Comparison of ENCODE assay signal across 9 mouse cellular contexts in the genomic region with DNA sequence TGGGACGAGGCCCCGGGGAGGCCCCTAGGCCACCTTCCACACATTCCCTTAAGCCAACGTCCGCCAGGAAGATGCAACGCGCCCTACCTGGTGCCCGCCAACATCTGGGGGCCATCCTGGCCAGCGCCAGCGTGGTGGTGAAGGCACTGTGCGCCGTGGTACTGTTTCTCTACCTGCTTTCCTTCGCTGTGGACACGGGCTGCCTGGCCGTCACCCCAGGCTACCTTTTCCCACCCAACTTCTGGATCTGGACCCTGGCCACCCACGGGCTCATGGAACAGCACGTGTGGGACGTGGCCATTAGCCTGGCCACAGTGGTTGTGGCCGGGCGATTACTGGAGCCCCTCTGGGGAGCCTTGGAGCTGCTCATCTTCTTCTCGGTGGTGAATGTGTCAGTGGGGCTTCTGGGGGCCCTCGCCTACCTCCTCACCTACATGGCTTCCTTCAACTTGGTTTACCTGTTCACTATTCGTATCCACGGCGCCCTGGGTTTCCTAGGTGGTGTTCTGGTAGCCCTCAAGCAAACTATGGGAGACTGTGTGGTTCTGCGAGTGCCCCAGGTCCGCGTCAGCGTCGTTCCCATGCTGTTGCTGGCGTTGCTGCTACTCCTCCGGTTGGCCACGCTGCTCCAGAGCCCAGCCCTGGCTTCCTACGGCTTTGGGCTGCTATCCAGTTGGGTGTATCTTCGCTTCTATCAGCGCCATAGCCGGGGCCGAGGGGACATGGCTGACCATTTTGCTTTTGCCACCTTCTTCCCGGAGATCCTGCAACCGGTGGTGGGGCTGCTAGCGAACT. TPM values are rescaled to one million over a fixed set of nuclear protein-coding genes. Genes with fewer than 3 reads are reported as not detected.
DNase-seq lines count a peak whose midpoint lies in the region; ATAC-seq and TF ChIP-seq lines count a peak whose summit lies in the region.
"Had no signal": no experiment of that assay in that cellular context is flagged by ENCODE, and none has a peak within 500 bp of the region (broad histone marks: within the 10 kb centered on the region; RNA-seq: fewer than 3 reads in every experiment).

No protein-coding gene starts in this region.

- peak overlapping the region; percentile 87 for H3K27ac ChIP-seq in embryonic facial prominence, embryonic 14.5 days (replicated peaks; ENCODE audit: low read depth, low read length)
- peak overlapping the region; percentile 83 for H3K27ac ChIP-seq in hindbrain, embryonic 15.5 days (replicated peaks)
- H3K27ac ChIP-seq in lung, embryonic 16.5 days (ENCODE audit: low read length): peak overlapping the region; percentile 74
- peak overlapping the region; percentile 77 for H3K27ac ChIP-seq in stomach, embryonic 14.5 days (ENCODE audit: low read length)

- H3K4me2 ChIP-seq in embryonic facial prominence, embryonic 14.5 days (ENCODE audit: low read depth, low read length): peak overlapping the region; percentile 98
- peak overlapping the region; percentile 99 for H3K4me2 ChIP-seq in hindbrain, embryonic 15.5 days
- H3K4me2 ChIP-seq in lung, embryonic 16.5 days (ENCODE audit: low read depth, low read length): peak overlapping the region; percentile 95
- peak overlapping the region; percentile 91 for H3K4me2 ChIP-seq in stomach, embryonic 14.5 days (replicated peaks; ENCODE audit: low read depth, low read length)

- under 1% methylated on average over 33 of the region's 40 CpGs for WGBS in embryonic facial prominence, embryonic 14.5 days
- WGBS in hindbrain, embryonic 15.5 days: 1% methylated on average over 40 of the region's 40 CpGs
- WGBS in lung, embryonic 16.5 days: under 1% methylated on average over 40 of the region's 40 CpGs
- WGBS in stomach, embryonic 14.5 days: under 1% methylated on average over 40 of the region's 40 CpGs

- peak overlapping the region; percentile 94 for H3K9ac ChIP-seq in embryonic facial prominence, embryonic 14.5 days (ENCODE audit: low read depth, low read length)
- H3K9ac ChIP-seq in hindbrain, embryonic 15.5 days: peak overlapping the region; percentile 84
- peak overlapping the region; percentile 90 for H3K9ac ChIP-seq in lung, embryonic 16.5 days (ENCODE audit: low read length)
- H3K9ac ChIP-seq in stomach, embryonic 14.5 days (replicated peaks; ENCODE audit: low read depth, low read length): peak overlapping the region; percentile 85

- ATAC-seq in embryonic facial prominence, embryonic 14.5 days (ENCODE audit: low read depth): no peak
- peak; percentile 2; the same call in 1 of the 2 replicates for ATAC-seq in hindbrain, embryonic 15.5 days (ENCODE audit: low FRiP score, low read depth)
- peak; percentile 1 for ATAC-seq in lung, embryonic 16.5 days (ENCODE audit: low read depth)
- ATAC-seq in stomach, embryonic 14.5 days (ENCODE audit: insufficient number of reproducible peaks, insufficient read depth, low FRiP score, low read depth): no peak

- no peaks in the 10 kb centered on the region for H3K9me3 ChIP-seq in E14TG2a.4 (ENCODE audit: low read length)
- no peaks in the 10 kb centered on the region for H3K9me3 ChIP-seq in embryonic facial prominence, embryonic 14.5 days (ENCODE audit: control insufficient read depth, low read length)
- no peaks in the 10 kb centered on the region for H3K9me3 ChIP-seq in hindbrain, embryonic 15.5 days
- no peaks in the 10 kb centered on the region for H3K9me3 ChIP-seq in lung, embryonic 16.5 days (ENCODE audit: control insufficient read depth, low read length)
- no peaks in the 10 kb centered on the region for H3K9me3 ChIP-seq in stomach, embryonic 14.5 days (ENCODE audit: control insufficient read depth, low read depth, low read length)

- no peak for TF ChIP-seq CTCF in E14TG2a.4 (conservative IDR thresholded peaks at IDR 0.05; ENCODE audit: low read length)

- H3K4me1 ChIP-seq in E14TG2a.4 (replicated peaks; ENCODE audit: low read depth, low read length): peaks cover 49% of the 10 kb centered on the region
- peaks cover 23% of the 10 kb centered on the region for H3K4me1 ChIP-seq in embryonic facial prominence, embryonic 14.5 days (ENCODE audit: control insufficient read depth, insufficient read depth, low read length)
- H3K4me1 ChIP-seq in hindbrain, embryonic 15.5 days (replicated peaks): peaks cover 40% of the 10 kb centered on the region
- H3K4me1 ChIP-seq in lung, embryonic 16.5 days (replicated peaks; ENCODE audit: control insufficient read depth, insufficient read depth, low read length): peaks cover 21% of the 10 kb centered on the region
- peaks cover 19% of the 10 kb centered on the region for H3K4me1 ChIP-seq in stomach, embryonic 14.5 days (ENCODE audit: control insufficient read depth, insufficient read depth, low read length)

- H3K4me3 ChIP-seq in E14TG2a.4 (replicated peaks; ENCODE audit: low read length): peak overlapping the region; percentile 93
- peak overlapping the region; percentile 91 for H3K4me3 ChIP-seq in embryonic facial prominence, embryonic 14.5 days (ENCODE audit: low read depth, low read length)
- H3K4me3 ChIP-seq in hindbrain, embryonic 15.5 days: peak overlapping the region; percentile 80
- H3K4me3 ChIP-seq in lung, embryonic 16.5 days (ENCODE audit: low read length): peak overlapping the region; percentile 86
- H3K4me3 ChIP-seq in stomach, embryonic 14.5 days (ENCODE audit: low read depth, low read length): peak overlapping the region; percentile 83

- no peaks in the 10 kb centered on the region for H3K27me3 ChIP-seq in E14TG2a.4 (ENCODE audit: insufficient read depth, low read length)
- H3K27me3 ChIP-seq in embryonic facial prominence, embryonic 14.5 days (replicated peaks; ENCODE audit: control insufficient read depth, insufficient read depth, low read length): no peaks in the 10 kb centered on the region
- H3K27me3 ChIP-seq in hindbrain, embryonic 15.5 days: no peaks in the 10 kb centered on the region
- no peaks in the 10 kb centered on the region for H3K27me3 ChIP-seq in lung, embryonic 16.5 days (ENCODE audit: control insufficient read depth, insufficient read depth, low read depth, low read length)
- H3K27me3 ChIP-seq in stomach, embryonic 14.5 days (ENCODE audit: control insufficient read depth, insufficient read depth, low read length): no peaks in the 10 kb centered on the region

- peak; percentile 49 for DNase-seq in gastrocnemius, postnatal 10 days
- DNase-seq in gastrocnemius, adult 18-20 months (ENCODE audit: low spot score): no peak
- no peak for DNase-seq in embryonic facial prominence, embryonic 14.5 days (ENCODE audit: low spot score)
- DNase-seq in frontal cortex, adult 2 months (ENCODE audit: extremely low spot score in 1 of 2, low spot score in 1 of 2): no peak

- H3K36me3 ChIP-seq in E14TG2a.4 (ENCODE audit: insufficient read depth, low read length): peaks cover 47% of the 10 kb centered on the region
- peaks cover 24% of the 10 kb centered on the region for H3K36me3 ChIP-seq in embryonic facial prominence, embryonic 14.5 days (ENCODE audit: control insufficient read depth, insufficient read depth, low read length)
- peaks cover 23% of the 10 kb centered on the region for H3K36me3 ChIP-seq in hindbrain, embryonic 15.5 days
- H3K36me3 ChIP-seq in lung, embryonic 16.5 days (ENCODE audit: control insufficient read depth, insufficient read depth, low read length): peaks cover 19% of the 10 kb centered on the region
- H3K36me3 ChIP-seq in stomach, embryonic 14.5 days (ENCODE audit: control insufficient read depth, insufficient read depth, low read length): peaks cover 21% of the 10 kb centered on the region

RNA-seq across cellular contexts. Expression of a gene that starts 0.9 kb away (rescaled TPM):
- total RNA-seq in gastrocnemius, postnatal 10 days (2021): 10 to 100 TPM; 20.2 to 22.7 TPM
- 10 to 100 TPM; 16.3 to 17.1 TPM for total RNA-seq in gastrocnemius, adult 18-20 months (2021)
- polyA plus RNA-seq in embryonic facial prominence, embryonic 14.5 days (2014; fragmentation: Nextera tagmentation; extraction: Ambion mirVana): 53.1 and 56.1 TPM in 2 replicates
- polyA plus RNA-seq in hindbrain, embryonic 15.5 days (2015; fragmentation: Nextera tagmentation; extraction: Ambion mirVana): 48.1 and 48.5 TPM in 2 replicates
- 39.0 and 39.4 TPM in 2 replicates for polyA plus RNA-seq in lung, embryonic 16.5 days (2015; fragmentation: Nextera tagmentation; extraction: Ambion mirVana)
- polyA plus RNA-seq in stomach, embryonic 14.5 days (2014; fragmentation: Nextera tagmentation; extraction: Ambion mirVana): 45.9 and 46.6 TPM in 2 replicates
- polyA plus RNA-seq in frontal cortex, adult 2 months (2012; rRNA removed): 29.7 and 32.1 TPM in 2 replicates

RNA-seq across cellular contexts. Expression of a gene that starts 7.4 kb away (rescaled TPM):
- 1 to 10 TPM; 3.5 to 4.0 TPM for total RNA-seq in gastrocnemius, postnatal 10 days (2021)
- 1 to 10 TPM; 3.0 to 4.1 TPM for total RNA-seq in gastrocnemius, adult 18-20 months (2021)
- 24.7 and 27.0 TPM in 2 replicates for polyA plus RNA-seq in embryonic facial prominence, embryonic 14.5 days (2014; fragmentation: Nextera tagmentation; extraction: Ambion mirVana)
- 45.3 and 47.3 TPM in 2 replicates for polyA plus RNA-seq in hindbrain, embryonic 15.5 days (2015; fragmentation: Nextera tagmentation; extraction: Ambion mirVana)
- 27.6 and 32.9 TPM in 2 replicates for polyA plus RNA-seq in lung, embryonic 16.5 days (2015; fragmentation: Nextera tagmentation; extraction: Ambion mirVana)
- 23.8 and 29.2 TPM in 2 replicates for polyA plus RNA-seq in stomach, embryonic 14.5 days (2014; fragmentation: Nextera tagmentation; extraction: Ambion mirVana)
- polyA plus RNA-seq in frontal cortex, adult 2 months (2012; rRNA removed): 27.0 and 27.2 TPM in 2 replicates

RNA-seq across cellular contexts. Expression of a gene that starts 7.4 kb away (rescaled TPM):
- total RNA-seq in gastrocnemius, postnatal 10 days (2021): 1 to 10 TPM; 7.3 to 8.0 TPM
- 10 to 100 TPM; 10.7 to 13.7 TPM for total RNA-seq in gastrocnemius, adult 18-20 months (2021)
- 35.0 and 35.4 TPM in 2 replicates for polyA plus RNA-seq in embryonic facial prominence, embryonic 14.5 days (2014; fragmentation: Nextera tagmentation; extraction: Ambion mirVana)
- polyA plus RNA-seq in hindbrain, embryonic 15.5 days (2015; fragmentation: Nextera tagmentation; extraction: Ambion mirVana): 69.2 and 70.2 TPM in 2 replicates
- polyA plus RNA-seq in lung, embryonic 16.5 days (2015; fragmentation: Nextera tagmentation; extraction: Ambion mirVana): 41.9 and 43.7 TPM in 2 replicates
- 44.7 and 46.0 TPM in 2 replicates for polyA plus RNA-seq in stomach, embryonic 14.5 days (2014; fragmentation: Nextera tagmentation; extraction: Ambion mirVana)
- polyA plus RNA-seq in frontal cortex, adult 2 months (2012; rRNA removed): 65.1 and 65.7 TPM in 2 replicates

RNA-seq across cellular contexts. Expression of a gene that starts 12.5 kb away (rescaled TPM):
- total RNA-seq in gastrocnemius, postnatal 10 days (2021): under 1 TPM in 1 of 2 experiments, not detected in 1; 0.18 TPM
- total RNA-seq in gastrocnemius, adult 18-20 months (2021): under 1 TPM; 0.40 to 0.68 TPM
- polyA plus RNA-seq in embryonic facial prominence, embryonic 14.5 days (2014; fragmentation: Nextera tagmentation; extraction: Ambion mirVana): 2.8 and 8.2 TPM in 2 replicates
- 3.4 and 4.3 TPM in 2 replicates for polyA plus RNA-seq in hindbrain, embryonic 15.5 days (2015; fragmentation: Nextera tagmentation; extraction: Ambion mirVana)
- polyA plus RNA-seq in lung, embryonic 16.5 days (2015; fragmentation: Nextera tagmentation; extraction: Ambion mirVana): 16.7 and 19.7 TPM in 2 replicates
- 0.52 and 0.74 TPM in 2 replicates for polyA plus RNA-seq in stomach, embryonic 14.5 days (2014; fragmentation: Nextera tagmentation; extraction: Ambion mirVana)
- 6.1 and 7.8 TPM in 2 replicates for polyA plus RNA-seq in frontal cortex, adult 2 months (2012; rRNA removed)
- total RNA-seq: neutrophil, adult 5-6 weeks had no signal

RNA-seq across cellular contexts. Expression of a gene that starts 16.8 kb away (rescaled TPM):
- 10 to 100 TPM; 15.1 to 23.4 TPM for total RNA-seq in gastrocnemius, postnatal 10 days (2021)
- total RNA-seq in gastrocnemius, adult 18-20 months (2021): 10 to 100 TPM; 11.9 to 13.6 TPM
- 66.5 and 66.8 TPM in 2 replicates for polyA plus RNA-seq in embryonic facial prominence, embryonic 14.5 days (2014; fragmentation: Nextera tagmentation; extraction: Ambion mirVana)
- 43.6 and 43.9 TPM in 2 replicates for polyA plus RNA-seq in hindbrain, embryonic 15.5 days (2015; fragmentation: Nextera tagmentation; extraction: Ambion mirVana)
- polyA plus RNA-seq in lung, embryonic 16.5 days (2015; fragmentation: Nextera tagmentation; extraction: Ambion mirVana): 55.4 and 58.5 TPM in 2 replicates
- polyA plus RNA-seq in stomach, embryonic 14.5 days (2014; fragmentation: Nextera tagmentation; extraction: Ambion mirVana): 53.6 and 54.1 TPM in 2 replicates
- polyA plus RNA-seq in frontal cortex, adult 2 months (2012; rRNA removed): 25.0 and 25.2 TPM in 2 replicates

Comparison
In these comparisons a context has a peak if more than half of its experiments do, and no peak if none do; other contexts are left out.
1. ATAC-seq: peak in hindbrain, embryonic 15.5 days (single experiment) and lung, embryonic 16.5 days (single experiment); none in embryonic facial prominence, embryonic 14.5 days (single experiment) and stomach, embryonic 14.5 days (single experiment).
2. Peak in every context shown above with its lines, with median percentiles within 50 percentile points of each other: H3K4me3 ChIP-seq, H3K27ac ChIP-seq, H3K4me2 ChIP-seq and H3K9ac ChIP-seq.